In genomic region chr12:72654698-72655097, GRCm38 (mm10) we compare ENCODE assay signal across 8 mouse cellular contexts. TPM values are rescaled to one million over a fixed set of nuclear protein-coding genes. Genes with fewer than 3 reads are reported as not detected.
A peak's percentile ranks its signal among the peaks of the same experiment; 100 is the strongest.
DNase-seq lines count a peak whose midpoint lies in the region.

No protein-coding gene starts in this region.

- DNase-seq in adrenal gland, adult (ENCODE audit: inconsistent age in 2 of 2, low spot score in 1 of 2): peak; percentile 50 to 83
- no peak for DNase-seq in adrenal gland, adult 8-10 months
- DNase-seq in NIH3T3 (ENCODE audit: low read depth): peak; percentile 83
- DNase-seq in cerebellum, postnatal 14 days: peak; percentile 82 to 90
- DNase-seq in gastrocnemius, adult 8-10 months (ENCODE audit: low spot score in 2 of 2): peak; percentile 20 to 24
- peak; percentile 63 for DNase-seq in layer of hippocampus, adult 9-10 months (ENCODE audit: low spot score)
- DNase-seq in lung, postnatal 4 days: peak; percentile 32 to 75
- DNase-seq in right cerebral cortex, postnatal 36 days (ENCODE audit: low spot score in 2 of 2): peak; percentile 28 to 38

RNA-seq across cellular contexts. Expression of gene Gm4756, which starts 5.2 kb away (rescaled TPM):
- not detected for total RNA-seq in adrenal gland, adult 8-10 months (2022)
- not detected for total RNA-seq in gastrocnemius, adult 8-10 months (2022)

RNA-seq across cellular contexts. Expression of gene Dhrs7, which starts 10.0 kb away (rescaled TPM):
- total RNA-seq in adrenal gland, adult 8-10 months (2022): 100 to 1,000 TPM; 112 to 216 (median 160) TPM
- 10 to 100 TPM; 12.6 to 18.1 (median 15.7) TPM for total RNA-seq in gastrocnemius, adult 8-10 months (2022)

Comparison
In these comparisons a context has a peak if more than half of its experiments do, and no peak if none do; other contexts are left out.
1. RNA of gene Dhrs7, which starts 10.0 kb away (total RNA-seq): 112 to 216 TPM in adrenal gland, adult 8-10 months; 12.6 to 18.1 TPM in gastrocnemius, adult 8-10 months; every median in the first group is over 4 times any median in the second.